Mouse (Mus musculus): ENCODE measurements around the gene Nav2.

- TF ChIP-seq CTCF (IDR thresholded peaks at IDR 0.05; ENCODE audit: extremely low read depth, insufficient read depth, low read length), result no peak
- no peak for TF ChIP-seq POLR2A (IDR thresholded peaks at IDR 0.05; ENCODE audit: extremely low read depth, insufficient read depth, low read length)
These were observed 195.9 kb downstream of the Nav2 start for GRCm38 (mm10) chr7:49104376-49104775.

Measured in cortical plate, adult 2 months (tissue).